Mouse (Mus musculus) liver, embryonic 13.5 days (tissue): ENCODE data around the gene Lysmd1. TPM values are rescaled to one million over a fixed set of nuclear protein-coding genes. Genes with fewer than 3 reads are reported as not detected.

ENCODE experiments used
- ATAC-seq: fragments of 200-750 bp; cut with Nextera tagmentation; 2 replicates; pipeline ENCODE4 v1.8.0; 2017; ENCODE audit warnings: low read depth, mild to moderate bottlenecking, moderate number of reproducible peaks, moderate library complexity
- DNase-seq: peaks from one replicate; pipeline ENCODE4 v3.0.0; 2022
- H3K27ac ChIP-seq: fragments of 300-500 bp; sonication (generic); 2 replicates; pipeline ENCODE4 v1.5.1; 2015; ENCODE audit warnings: moderate library complexity, mild to moderate bottlenecking, inconsistent platforms
- H3K27me3 ChIP-seq: fragments of 300-500 bp; sonication (generic); 2 replicates; pipeline ENCODE4 v1.6.1; 2015; ENCODE audit warnings: mild to moderate bottlenecking, inconsistent platforms
- H3K36me3 ChIP-seq: fragments of 300-500 bp; sonication (generic); 2 replicates; pipeline ENCODE4 v1.6.1; 2015; ENCODE audit warnings: mild to moderate bottlenecking, inconsistent platforms
- H3K4me1 ChIP-seq: fragments of 300-500 bp; sonication (generic); replicated peaks from 2 replicates; pipeline ENCODE4 v1.6.1; 2015; ENCODE audit warnings: inconsistent platforms
- H3K4me2 ChIP-seq: fragments of 300-500 bp; sonication (generic); 2 replicates; pipeline ENCODE4 v1.6.1; 2015; ENCODE audit warnings: inconsistent platforms, mild to moderate bottlenecking, moderate library complexity
- H3K4me3 ChIP-seq: fragments of 300-500 bp; sonication (generic); replicated peaks from 2 replicates; pipeline ENCODE4 v1.5.1; 2015; ENCODE audit warnings: mild to moderate bottlenecking, inconsistent platforms
- H3K9ac ChIP-seq: fragments of 300-500 bp; sonication (generic); 2 replicates; pipeline ENCODE4 v1.6.1; 2015; ENCODE audit warnings: mild to moderate bottlenecking, inconsistent platforms
- H3K9me3 ChIP-seq: fragments of 300-500 bp; sonication (generic); replicated peaks from 2 replicates; pipeline ENCODE4 v1.6.1; 2016; ENCODE audit warnings: inconsistent platforms
- WGBS: fragments of 180-500 bp; shearing (Covaris S2); methylation state at CpG from one replicate; pipeline ENCODE4 v1.1.7; 2015; ENCODE audit not compliant: insufficient replicate concordance; 5-methylcytosine and 5-hydroxymethylcytosine counted together
- polyA plus RNA-seq: library from polyadenylated mRNA; unstranded; fragments of >200 nt; fragmentation: Nextera tagmentation; extraction: Ambion mirVana; gene quantifications from 2 replicates; pipeline ENCODE4 v1.2.1, GENCODE M21; 2015

Lysmd1 gene
- polyA plus RNA-seq, 1 experiment from 2014 or later, result 7.3 TPM

DNA sequence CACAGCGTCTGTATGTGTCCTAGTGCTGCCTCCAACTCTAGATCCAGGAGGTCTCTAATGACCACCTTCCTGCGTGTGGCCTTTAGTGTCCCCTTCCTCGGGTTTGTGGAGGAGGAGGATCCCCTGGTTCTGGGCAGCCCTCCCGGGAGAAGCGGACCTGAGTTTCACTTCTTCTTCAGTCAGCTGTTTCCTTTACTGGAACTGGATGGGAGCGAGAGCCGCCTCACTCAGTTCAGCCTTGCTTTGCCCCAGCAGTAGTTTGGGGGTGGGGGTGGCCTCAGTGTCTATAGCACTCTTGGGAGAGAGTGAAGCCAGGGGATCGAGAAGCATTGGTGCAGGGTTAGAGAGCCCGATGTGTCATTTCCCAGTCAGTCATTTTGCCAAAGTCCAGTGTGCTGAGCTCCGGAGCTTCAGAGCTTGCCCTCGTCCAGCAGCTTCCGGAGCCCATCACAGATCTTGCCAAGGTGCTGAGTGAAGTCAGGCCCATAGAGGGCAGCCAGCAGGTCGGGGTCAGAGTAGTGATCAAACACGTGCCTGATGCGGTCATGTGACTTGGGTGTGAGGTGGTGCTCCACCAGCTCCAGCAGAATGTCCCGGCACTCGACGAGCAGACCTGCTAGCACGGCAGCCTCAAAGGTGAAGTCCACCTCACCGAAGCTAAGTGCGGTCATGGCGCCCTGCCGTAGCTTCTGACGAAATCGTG lies 5.8 kb downstream of the Lysmd1 start:
- WGBS, result 58% methylated on average over 25 of the region's 25 CpGs
- peak overlapping the region; percentile 34 for H3K4me2 ChIP-seq

DNA sequence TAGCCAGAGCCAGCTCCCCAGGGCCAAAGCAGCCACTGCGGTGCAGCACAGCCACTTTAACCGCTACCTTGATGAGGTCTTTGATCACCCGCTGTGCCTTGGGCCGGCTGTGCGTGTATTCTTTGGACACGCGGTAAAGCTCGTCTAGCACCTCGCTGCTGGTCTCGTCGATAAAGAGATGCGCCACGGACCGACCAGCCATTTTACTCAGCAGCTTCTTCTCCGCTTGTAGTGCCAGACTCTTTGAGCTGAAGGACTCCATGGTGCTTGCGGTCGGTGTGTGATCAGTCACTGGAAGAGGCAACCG lies 6.4 kb downstream of the Lysmd1 start:
- ATAC-seq (no peak), DNase-seq (no peak)
- Histone ChIP-seq H3K4me3 (no peak overlapping the region), H3K27ac (peak overlapping the region; percentile 18; the same call in 1 of the 2 replicates), H3K4me2 (peak overlapping the region; percentile 34; the same call in 1 of the 2 replicates), H3K9me3 (no peaks in the 10 kb centered on the region), H3K4me1 (peaks cover 41% of the 10 kb centered on the region), H3K36me3 (peaks cover 17% of the 10 kb centered on the region), H3K27me3 (no peaks in the 10 kb centered on the region), H3K9ac (no peak overlapping the region)
- 65% methylated on average over 18 of the region's 18 CpGs for WGBS

More for the DNA sequence above, 5.8 kb downstream of the Lysmd1 start:
- peaks cover 17% of the 10 kb centered on the region for H3K36me3 ChIP-seq
- no peaks in the 10 kb centered on the region for H3K9me3 ChIP-seq
- H3K4me3 ChIP-seq, result no peak overlapping the region
- H3K4me1 ChIP-seq, result peaks cover 46% of the 10 kb centered on the region
- ATAC-seq (0 out of 2 replicates have a peak, but pooled peaks have one; percentile 19), DNase-seq (no peak)
- H3K9ac ChIP-seq, result no peak overlapping the region
- H3K27ac ChIP-seq, result no peak overlapping the region; the same call in 1 of the 2 replicates
- H3K27me3 ChIP-seq, result no peaks in the 10 kb centered on the region

DNA sequence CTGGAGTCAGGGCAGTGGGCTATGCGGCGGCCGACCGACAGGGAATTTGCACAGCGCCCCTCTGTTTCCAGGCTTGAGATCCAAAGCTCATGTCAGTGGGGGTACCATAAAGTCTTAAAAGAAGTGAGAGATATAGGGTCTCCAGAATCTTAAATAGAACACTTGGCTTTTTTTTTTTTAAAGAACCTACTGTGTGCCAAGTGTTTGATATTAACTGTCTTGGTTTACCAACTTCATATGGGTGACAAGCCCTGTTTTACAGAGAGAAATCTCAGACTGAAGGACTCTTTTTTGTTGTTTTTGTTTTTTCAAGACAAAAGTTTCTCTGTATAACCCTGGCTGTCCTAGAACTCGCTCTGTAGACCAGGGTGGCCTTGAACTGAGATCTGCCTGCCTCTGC lies 6.9 kb downstream of the Lysmd1 start:
- Histone ChIP-seq H3K9me3 (no peaks in the 10 kb centered on the region), H3K9ac (no peak overlapping the region), H3K4me2 (peak overlapping the region; percentile 34; the same call in 1 of the 2 replicates), H3K4me1 (peaks cover 35% of the 10 kb centered on the region), H3K27ac (peak overlapping the region; percentile 40), H3K27me3 (no peaks in the 10 kb centered on the region), H3K4me3 (0 out of 2 replicates have a peak overlapping the region, but pooled peaks have one; percentile 27), H3K36me3 (peaks cover 17% of the 10 kb centered on the region)
- ATAC-seq, result no peak
- no peak for DNase-seq
- 87% methylated on average over 6 of the region's 6 CpGs for WGBS

GRCm38 (mm10) chr3:95141474-95141873 lies 7.6 kb downstream of the Lysmd1 start:
- H3K9me3 ChIP-seq, result no peaks in the 10 kb centered on the region
- no peak overlapping the region for H3K9ac ChIP-seq
- H3K4me1 ChIP-seq, result peaks cover 29% of the 10 kb centered on the region
- H3K36me3 ChIP-seq, result peaks cover 17% of the 10 kb centered on the region
- ATAC-seq (no peak; the same call in 1 of the 2 replicates), DNase-seq (no peak)
- H3K27ac ChIP-seq, result peak overlapping the region; percentile 40
- peak overlapping the region; percentile 47 for H3K4me2 ChIP-seq
- peak overlapping the region; percentile 27 for H3K4me3 ChIP-seq
- 42% methylated on average over 9 of the region's 9 CpGs for WGBS
- H3K27me3 ChIP-seq, result no peaks in the 10 kb centered on the region

GRCm38 (mm10) chr3:95141952-95142616 lies 8.2 kb downstream of the Lysmd1 start, which contains the start of gene Tnfaip8l2:
Gene Tnfaip8l2, minus strand, starts transcription at chr3:95142360.
- Histone ChIP-seq H3K4me1 (peaks cover 24% of the 10 kb centered on the region), H3K4me3 (peak within 1 kb of the TSS; percentile 27), H3K9ac (peak within 1 kb of the TSS; percentile 26; the same call in 1 of the 2 replicates), H3K27me3 (no peaks in the 10 kb centered on the region), H3K36me3 (peaks cover 17% of the 10 kb centered on the region), H3K27ac (peak within 1 kb of the TSS; percentile 40), H3K4me2 (peak within 1 kb of the TSS; percentile 47), H3K9me3 (no peaks in the 10 kb centered on the region)
- peak; percentile 22 for DNase-seq
- peak; percentile 74 for ATAC-seq
- WGBS, result 47% methylated on average over 10 of the region's 10 CpGs

- WGBS, result 9% methylated on average over 5 of the region's 5 CpGs
- Histone ChIP-seq H3K9ac (no peak overlapping the region), H3K4me1 (peaks cover 24% of the 10 kb centered on the region), H3K9me3 (no peaks in the 10 kb centered on the region), H3K27me3 (no peaks in the 10 kb centered on the region), H3K27ac (no peak overlapping the region), H3K36me3 (peaks cover 17% of the 10 kb centered on the region), H3K4me3 (peak overlapping the region; percentile 27; the same call in 1 of the 2 replicates), H3K4me2 (peak overlapping the region; percentile 47)
- DNase-seq, result peak; percentile 73
- ATAC-seq, result peak; percentile 72
Measured at GRCm38 (mm10) chr3:95142617-95143011, 8.7 kb downstream of the Lysmd1 start.

GRCm38 (mm10) chr3:95147924-95148323 lies 14.0 kb downstream of the Lysmd1 start:
- Histone ChIP-seq H3K9me3 (no peaks in the 10 kb centered on the region), H3K4me3 (no peak overlapping the region), H3K36me3 (no peaks in the 10 kb centered on the region), H3K27me3 (no peaks in the 10 kb centered on the region), H3K4me1 (no peaks in the 10 kb centered on the region), H3K9ac (no peak overlapping the region), H3K4me2 (no peak overlapping the region), H3K27ac (no peak overlapping the region)
- 54% methylated on average over 3 of the region's 3 CpGs for WGBS
- DNase-seq (no peak), ATAC-seq (no peak)

GRCm38 (mm10) chr3:95153874-95154273 lies 20.0 kb downstream of the Lysmd1 start:
- Histone ChIP-seq H3K27me3 (peaks cover 2% of the 10 kb centered on the region), H3K4me3 (no peak overlapping the region), H3K27ac (no peak overlapping the region), H3K4me1 (no peaks in the 10 kb centered on the region), H3K36me3 (no peaks in the 10 kb centered on the region), H3K4me2 (no peak overlapping the region), H3K9me3 (no peaks in the 10 kb centered on the region), H3K9ac (no peak overlapping the region)
- DNase-seq (peak; percentile 51), ATAC-seq (0 out of 2 replicates have a peak, but pooled peaks have one; percentile 36)
- 31% methylated on average over 4 of the region's 4 CpGs for WGBS

GRCm38 (mm10) chr3:95159511-95159986 lies 25.7 kb downstream of the Lysmd1 start:
- H3K4me2 ChIP-seq, result peak overlapping the region; percentile 95
- H3K27ac ChIP-seq, result no peak overlapping the region
- no peaks in the 10 kb centered on the region for H3K9me3 ChIP-seq
- H3K36me3 ChIP-seq, result no peaks in the 10 kb centered on the region
- WGBS, result 9% methylated on average over 8 of the region's 8 CpGs
- H3K4me3 ChIP-seq, result peak overlapping the region; percentile 68
- H3K4me1 ChIP-seq, result peaks cover 28% of the 10 kb centered on the region
- DNase-seq (no peak), ATAC-seq (no peak)
- H3K27me3 ChIP-seq, result peaks cover 52% of the 10 kb centered on the region
- peak overlapping the region; percentile 63 for H3K9ac ChIP-seq

GRCm38 (mm10) chr3:95159987-95160963 lies 26.4 kb downstream of the Lysmd1 start, which contains the start of gene Sema6c:
Gene Sema6c, plus strand, starts transcription at chr3:95160457.
- peak; percentile 98 for ATAC-seq
- DNase-seq, result peak; percentile 83
- peaks cover 54% of the 10 kb centered on the region for H3K27me3 ChIP-seq
- WGBS, result under 1% methylated on average over 66 of the region's 66 CpGs
- peak within 1 kb of the TSS; percentile 68 for H3K4me3 ChIP-seq
- H3K9ac ChIP-seq, result peak within 1 kb of the TSS; percentile 67
- H3K9me3 ChIP-seq, result no peaks in the 10 kb centered on the region
- H3K4me2 ChIP-seq, result peak within 1 kb of the TSS; percentile 95
- no peak within 1 kb of the TSS for H3K27ac ChIP-seq
- H3K36me3 ChIP-seq, result no peaks in the 10 kb centered on the region
- H3K4me1 ChIP-seq, result peaks cover 32% of the 10 kb centered on the region
